Mouse (Mus musculus): Measurements from ENCODE around the gene Cds1. TPM values are rescaled to one million over a fixed set of nuclear protein-coding genes. Genes with fewer than 3 reads are reported as not detected.

Cds1 gene
- polyA plus RNA-seq, 1 experiment from 2014 or later: 4.7 TPM

- Histone ChIP-seq H3K4me3 (ENCODE audit: low read length) (no peak overlapping the region), H3K4me2 (ENCODE audit: low read depth, low read length) (no peak overlapping the region), H3K27me3 (ENCODE audit: control insufficient read depth, insufficient read depth, low read length) (peaks cover 35% of the 10 kb centered on the region), H3K9me3 (replicated peaks; ENCODE audit: control insufficient read depth, low read length) (no peaks in the 10 kb centered on the region), H3K36me3 (ENCODE audit: control insufficient read depth, insufficient read depth) (no peaks in the 10 kb centered on the region), H3K9ac (ENCODE audit: low read length) (no peak overlapping the region), H3K27ac (ENCODE audit: low read length) (no peak overlapping the region), H3K4me1 (ENCODE audit: control insufficient read depth, insufficient read depth, low read length) (peaks cover 3% of the 10 kb centered on the region; the same call in 1 of the 2 replicates)
- WGBS: 56% methylated on average over 5 of the region's 5 CpGs
- no peak for ATAC-seq (replicated peaks; ENCODE audit: extremely low read depth, insufficient read depth, low FRiP score)
These were observed 2.2 kb downstream of the Cds1 start for GRCm38 (mm10) chr5:101767086-101767485.

GRCm38 (mm10) chr5:101767486-101767885 lies 2.6 kb downstream of the Cds1 start:
- H3K4me3 ChIP-seq (ENCODE audit: low read length): no peak overlapping the region
- H3K27ac ChIP-seq (ENCODE audit: low read length): no peak overlapping the region
- ATAC-seq (replicated peaks; ENCODE audit: extremely low read depth, insufficient read depth, low FRiP score): no peak
- H3K9ac ChIP-seq (ENCODE audit: low read length): no peak overlapping the region
- H3K4me1 ChIP-seq (ENCODE audit: control insufficient read depth, insufficient read depth, low read length): peaks cover 3% of the 10 kb centered on the region; the same call in 1 of the 2 replicates
- no peaks in the 10 kb centered on the region for H3K9me3 ChIP-seq (replicated peaks; ENCODE audit: control insufficient read depth, low read length)
- no peaks in the 10 kb centered on the region for H3K36me3 ChIP-seq (ENCODE audit: control insufficient read depth, insufficient read depth)
- WGBS: 79% methylated on average over 6 of the region's 6 CpGs
- peaks cover 38% of the 10 kb centered on the region for H3K27me3 ChIP-seq (ENCODE audit: control insufficient read depth, insufficient read depth, low read length)
- H3K4me2 ChIP-seq (ENCODE audit: low read depth, low read length): no peak overlapping the region

GRCm38 (mm10) chr5:101768558-101768957 lies 3.6 kb downstream of the Cds1 start:
- H3K27me3 ChIP-seq (ENCODE audit: control insufficient read depth, insufficient read depth, low read length): peaks cover 33% of the 10 kb centered on the region
- ATAC-seq (replicated peaks; ENCODE audit: extremely low read depth, insufficient read depth, low FRiP score): no peak
- 83% methylated on average over 7 of the region's 7 CpGs for WGBS

GRCm38 (mm10) chr5:101772621-101773020 lies 7.7 kb downstream of the Cds1 start:
- Histone ChIP-seq H3K4me1 (ENCODE audit: control insufficient read depth, insufficient read depth, low read length) (no peaks in the 10 kb centered on the region), H3K36me3 (ENCODE audit: control insufficient read depth, insufficient read depth) (no peaks in the 10 kb centered on the region), H3K9ac (ENCODE audit: low read length) (no peak overlapping the region), H3K4me3 (ENCODE audit: low read length) (no peak overlapping the region), H3K27ac (ENCODE audit: low read length) (no peak overlapping the region), H3K9me3 (replicated peaks; ENCODE audit: control insufficient read depth, low read length) (no peaks in the 10 kb centered on the region), H3K27me3 (ENCODE audit: control insufficient read depth, insufficient read depth, low read length) (peaks cover 9% of the 10 kb centered on the region), H3K4me2 (ENCODE audit: low read depth, low read length) (no peak overlapping the region)
- WGBS: 77% methylated on average over 9 of the region's 9 CpGs
- no peak for ATAC-seq (replicated peaks; ENCODE audit: extremely low read depth, insufficient read depth, low FRiP score)

More at GRCm38 (mm10) chr5:101768558-101768957, 3.6 kb downstream of the Cds1 start:
- Histone ChIP-seq H3K4me2 (ENCODE audit: low read depth, low read length) (no peak overlapping the region), H3K27ac (ENCODE audit: low read length) (no peak overlapping the region), H3K36me3 (ENCODE audit: control insufficient read depth, insufficient read depth) (no peaks in the 10 kb centered on the region), H3K9ac (ENCODE audit: low read length) (no peak overlapping the region), H3K4me1 (ENCODE audit: control insufficient read depth, insufficient read depth, low read length) (peaks cover 3% of the 10 kb centered on the region; the same call in 1 of the 2 replicates), H3K9me3 (replicated peaks; ENCODE audit: control insufficient read depth, low read length) (no peaks in the 10 kb centered on the region), H3K4me3 (ENCODE audit: low read length) (no peak overlapping the region)

GRCm38 (mm10) chr5:101775262-101775661 lies 10.3 kb downstream of the Cds1 start:
- 90% methylated on average over 8 of the region's 8 CpGs for WGBS
- peaks cover 3% of the 10 kb centered on the region; the same call in 1 of the 2 replicates for H3K27me3 ChIP-seq (ENCODE audit: control insufficient read depth, insufficient read depth, low read length)
- H3K4me3 ChIP-seq (ENCODE audit: low read length): no peak overlapping the region
- no peak overlapping the region for H3K4me2 ChIP-seq (ENCODE audit: low read depth, low read length)
- no peak overlapping the region for H3K9ac ChIP-seq (ENCODE audit: low read length)
- no peak overlapping the region for H3K27ac ChIP-seq (ENCODE audit: low read length)
- ATAC-seq (replicated peaks; ENCODE audit: extremely low read depth, insufficient read depth, low FRiP score): no peak
- H3K36me3 ChIP-seq (ENCODE audit: control insufficient read depth, insufficient read depth): no peaks in the 10 kb centered on the region
- no peaks in the 10 kb centered on the region for H3K9me3 ChIP-seq (replicated peaks; ENCODE audit: control insufficient read depth, low read length)
- no peaks in the 10 kb centered on the region for H3K4me1 ChIP-seq (ENCODE audit: control insufficient read depth, insufficient read depth, low read length)

- Histone ChIP-seq H3K9ac (ENCODE audit: low read length) (no peak overlapping the region), H3K4me1 (ENCODE audit: control insufficient read depth, insufficient read depth, low read length) (no peaks in the 10 kb centered on the region), H3K27ac (ENCODE audit: low read length) (no peak overlapping the region), H3K36me3 (ENCODE audit: control insufficient read depth, insufficient read depth) (no peaks in the 10 kb centered on the region), H3K4me2 (ENCODE audit: low read depth, low read length) (no peak overlapping the region), H3K9me3 (replicated peaks; ENCODE audit: control insufficient read depth, low read length) (no peaks in the 10 kb centered on the region), H3K4me3 (ENCODE audit: low read length) (no peak overlapping the region), H3K27me3 (ENCODE audit: control insufficient read depth, insufficient read depth, low read length) (0 out of 2 replicates have a peak, but pooled peaks cover 3% of the 10 kb centered on the region)
- WGBS: 77% methylated on average over 8 of the region's 8 CpGs
- ATAC-seq (replicated peaks; ENCODE audit: extremely low read depth, insufficient read depth, low FRiP score): no peak
These were observed 11.6 kb downstream of the Cds1 start for GRCm38 (mm10) chr5:101776528-101776927.

- Histone ChIP-seq H3K27ac (ENCODE audit: low read length) (no peak overlapping the region), H3K9ac (ENCODE audit: low read length) (no peak overlapping the region), H3K4me2 (ENCODE audit: low read depth, low read length) (no peak overlapping the region), H3K4me3 (ENCODE audit: low read length) (no peak overlapping the region), H3K4me1 (ENCODE audit: control insufficient read depth, insufficient read depth, low read length) (no peaks in the 10 kb centered on the region), H3K36me3 (ENCODE audit: control insufficient read depth, insufficient read depth) (no peaks in the 10 kb centered on the region), H3K9me3 (replicated peaks; ENCODE audit: control insufficient read depth, low read length) (no peaks in the 10 kb centered on the region), H3K27me3 (ENCODE audit: control insufficient read depth, insufficient read depth, low read length) (no peaks in the 10 kb centered on the region)
- 73% methylated on average over 15 of the region's 15 CpGs for WGBS
- ATAC-seq (replicated peaks; ENCODE audit: extremely low read depth, insufficient read depth, low FRiP score): no peak
These were observed 14.5 kb downstream of the Cds1 start for GRCm38 (mm10) chr5:101779376-101779863.

- Histone ChIP-seq H3K9me3 (replicated peaks; ENCODE audit: control insufficient read depth, low read length) (no peaks in the 10 kb centered on the region), H3K4me1 (ENCODE audit: control insufficient read depth, insufficient read depth, low read length) (no peaks in the 10 kb centered on the region), H3K4me3 (ENCODE audit: low read length) (no peak overlapping the region), H3K36me3 (ENCODE audit: control insufficient read depth, insufficient read depth) (no peaks in the 10 kb centered on the region), H3K27me3 (ENCODE audit: control insufficient read depth, insufficient read depth, low read length) (no peaks in the 10 kb centered on the region), H3K9ac (ENCODE audit: low read length) (no peak overlapping the region), H3K4me2 (ENCODE audit: low read depth, low read length) (no peak overlapping the region), H3K27ac (ENCODE audit: low read length) (no peak overlapping the region)
- WGBS: 75% methylated on average over 4 of the region's 4 CpGs
- ATAC-seq (replicated peaks; ENCODE audit: extremely low read depth, insufficient read depth, low FRiP score): no peak
These were observed 16.0 kb downstream of the Cds1 start for GRCm38 (mm10) chr5:101780918-101781317.

GRCm38 (mm10) chr5:101784328-101784727 lies 19.4 kb downstream of the Cds1 start:
- H3K9me3 ChIP-seq (replicated peaks; ENCODE audit: control insufficient read depth, low read length): no peaks in the 10 kb centered on the region
- H3K36me3 ChIP-seq (ENCODE audit: control insufficient read depth, insufficient read depth): no peaks in the 10 kb centered on the region
- H3K4me1 ChIP-seq (ENCODE audit: control insufficient read depth, insufficient read depth, low read length): no peaks in the 10 kb centered on the region
- WGBS: 64% methylated on average over 3 of the region's 3 CpGs
- no peak overlapping the region for H3K9ac ChIP-seq (ENCODE audit: low read length)
- H3K4me2 ChIP-seq (ENCODE audit: low read depth, low read length): no peak overlapping the region
- no peak overlapping the region for H3K4me3 ChIP-seq (ENCODE audit: low read length)
- ATAC-seq (replicated peaks; ENCODE audit: extremely low read depth, insufficient read depth, low FRiP score): no peak
- H3K27ac ChIP-seq (ENCODE audit: low read length): no peak overlapping the region
- H3K27me3 ChIP-seq (ENCODE audit: control insufficient read depth, insufficient read depth, low read length): no peaks in the 10 kb centered on the region

Measured in heart, embryonic 16.5 days (tissue).